Mouse (Mus musculus) forebrain, embryonic 11.5 days (tissue): Measurements from ENCODE around the gene Tmprss15. TPM values are rescaled to one million over a fixed set of nuclear protein-coding genes. Genes with fewer than 3 reads are reported as not detected.
A peak's percentile ranks its signal among the peaks of the same experiment; 100 is the strongest.

Experiments
- ATAC-seq: fragments of 200-750 bp; cut with Nextera tagmentation; replicated peaks from 2 replicates; pipeline ENCODE4 v1.8.0; 2017; ENCODE audit warnings: moderate TSS enrichment; ENCODE audit not compliant: low FRiP score
- DNase-seq: peaks from one replicate; pipeline ENCODE4 v3.0.0-alpha.2; 2017; ENCODE audit warnings: low spot score
- H3K27ac ChIP-seq: fragments of 300-500 bp; sonication (generic); 2 replicates; pipeline ENCODE4 v1.5.1; 2014; ENCODE audit warnings: low read depth, low read length
- H3K27me3 ChIP-seq: fragments of 300-500 bp; sonication (generic); 2 replicates; pipeline ENCODE4 v1.6.1; 2014; ENCODE audit warnings: mild to moderate bottlenecking, low read length, mixed read lengths; ENCODE audit not compliant: control insufficient read depth, insufficient read depth
- H3K36me3 ChIP-seq: fragments of 300-500 bp; sonication (generic); 2 replicates; pipeline ENCODE4 v1.6.1; 2014; ENCODE audit warnings: mild to moderate bottlenecking, low read length, moderate library complexity, mixed read lengths; ENCODE audit not compliant: control insufficient read depth, insufficient read depth
- H3K4me1 ChIP-seq: fragments of 300-500 bp; sonication (generic); replicated peaks from 2 replicates; pipeline ENCODE4 v1.6.1; 2014; ENCODE audit warnings: low read length, mixed read lengths; ENCODE audit not compliant: control insufficient read depth, insufficient read depth
- H3K4me2 ChIP-seq: fragments of 300-500 bp; sonication (generic); 2 replicates; pipeline ENCODE4 v1.6.1; 2014; ENCODE audit warnings: low read depth, mild to moderate bottlenecking, low read length, moderate library complexity, mixed read lengths; ENCODE audit not compliant: severe bottlenecking
- H3K4me3 ChIP-seq: fragments of 300-500 bp; sonication (generic); 2 replicates; pipeline ENCODE4 v1.5.1; 2014; ENCODE audit warnings: low read depth, low read length
- H3K9ac ChIP-seq: fragments of 300-500 bp; sonication (generic); 2 replicates; pipeline ENCODE4 v1.6.1; 2014; ENCODE audit warnings: low read length
- H3K9me3 ChIP-seq: fragments of 300-500 bp; sonication (generic); 2 replicates; pipeline ENCODE4 v1.6.1; 2016; ENCODE audit warnings: low read length, mixed read lengths; ENCODE audit not compliant: control insufficient read depth
- WGBS: fragments of 180-500 bp; shearing (Covaris S2); extraction: QIAGEN DNeasy Blood & Tissue Kit; methylation state at CpG from one replicate; pipeline ENCODE4 v1.1.7; 2014; 5-methylcytosine and 5-hydroxymethylcytosine counted together
- polyA plus RNA-seq: library from polyadenylated mRNA; unstranded; fragments of >200 nt; fragmentation: Nextera tagmentation; extraction: Ambion mirVana; gene quantifications from 2 replicates; pipeline ENCODE4 v1.2.1, GENCODE M21; 2014

The Tmprss15 gene
- polyA plus RNA-seq = 0.11 and 0.13 TPM in 2 replicates

DNA sequence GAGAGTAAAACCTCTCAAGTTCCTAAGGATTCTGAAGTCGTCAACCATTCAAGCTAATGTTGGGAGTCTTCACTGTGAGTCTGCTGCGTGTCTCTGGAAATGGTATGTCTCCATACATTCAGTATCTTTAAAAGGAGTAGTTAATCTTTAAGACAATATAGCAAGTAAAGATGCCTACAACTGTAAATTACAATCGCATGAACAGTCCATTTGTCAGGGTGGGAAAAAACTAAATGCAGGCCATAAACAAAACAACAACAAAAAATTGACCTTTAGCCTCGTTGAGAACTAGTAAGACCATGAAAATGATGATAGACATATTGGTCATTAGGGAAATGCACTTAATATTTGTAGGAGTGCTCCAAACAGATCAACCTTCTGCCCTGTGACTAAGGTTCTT lies at the start of gene Tmprss15:
TSS of gene Tmprss15 (minus strand) at position 101 of the 400 bp plus-strand sequence.
- Histone ChIP-seq H3K27me3 (no peaks in the 10 kb centered on the region), H3K27ac (no peak within 1 kb of the TSS), H3K9ac (no peak within 1 kb of the TSS), H3K36me3 (no peaks in the 10 kb centered on the region), H3K4me2 (no peak within 1 kb of the TSS), H3K4me3 (no peak within 1 kb of the TSS), H3K9me3 (no peaks in the 10 kb centered on the region), H3K4me1 (no peaks in the 10 kb centered on the region)
- ATAC-seq (no peak), DNase-seq (no peak)
- WGBS = 87% methylated on average over 4 of the region's 4 CpGs

DNA sequence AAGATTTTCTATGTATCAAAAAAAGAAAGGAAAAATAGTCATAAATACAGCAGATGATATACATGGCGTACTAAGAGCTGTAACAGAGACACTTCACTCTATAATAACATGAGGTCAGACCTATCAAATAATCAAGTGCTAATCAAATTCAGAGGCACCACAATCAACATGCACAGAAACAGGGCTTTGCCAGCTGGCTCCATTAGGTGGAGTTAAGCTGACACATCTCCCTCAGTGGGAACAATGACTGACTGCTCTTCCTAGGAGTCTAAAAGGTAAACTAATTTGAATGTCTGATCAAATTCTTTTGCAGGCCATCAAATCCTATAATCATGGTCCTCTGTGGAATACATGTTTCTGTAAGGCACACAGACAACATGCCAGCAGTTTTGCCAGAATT lies 24.0 kb upstream of the Tmprss15 start:
- H3K4me3 ChIP-seq = no peak overlapping the region
- no peaks in the 10 kb centered on the region for H3K27me3 ChIP-seq
- no peak overlapping the region for H3K9ac ChIP-seq
- no peak overlapping the region for H3K27ac ChIP-seq
- H3K4me2 ChIP-seq = no peak overlapping the region
- no peaks in the 10 kb centered on the region for H3K4me1 ChIP-seq
- ATAC-seq = 0 out of 2 replicates have a peak, but pooled peaks have one; percentile 51
- no peak for DNase-seq
- WGBS = 68% methylated on average over 1 of the region's 1 CpGs
- H3K36me3 ChIP-seq = no peaks in the 10 kb centered on the region
- no peaks in the 10 kb centered on the region for H3K9me3 ChIP-seq

DNA sequence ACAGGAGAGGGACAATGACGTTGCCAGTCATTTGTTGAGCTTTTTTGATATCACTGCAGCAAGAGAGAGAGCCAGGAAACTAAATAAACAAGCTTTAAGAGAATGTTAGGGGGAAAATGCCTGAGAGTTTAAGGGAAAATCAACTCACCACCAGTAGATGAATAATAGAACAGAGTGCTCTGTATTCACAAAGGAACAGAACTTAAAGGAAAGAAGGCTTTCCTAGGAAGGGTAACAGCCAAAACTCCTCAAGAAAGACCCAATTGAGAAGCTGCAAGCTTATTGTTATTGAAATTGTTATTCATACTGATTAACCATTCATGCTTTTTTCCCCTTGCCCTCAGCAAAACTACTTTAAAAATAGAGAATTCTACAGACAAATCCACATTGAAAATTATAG lies 18.6 kb upstream of the Tmprss15 start:
- 50% methylated on average over 1 of the region's 1 CpGs for WGBS
- no peaks in the 10 kb centered on the region for H3K27me3 ChIP-seq
- H3K27ac ChIP-seq = no peak overlapping the region
- no peak overlapping the region for H3K9ac ChIP-seq
- H3K9me3 ChIP-seq = no peaks in the 10 kb centered on the region
- ATAC-seq (no peak), DNase-seq (no peak)
- no peak overlapping the region for H3K4me2 ChIP-seq
- H3K4me3 ChIP-seq = no peak overlapping the region
- H3K4me1 ChIP-seq = no peaks in the 10 kb centered on the region
- no peaks in the 10 kb centered on the region for H3K36me3 ChIP-seq

DNA sequence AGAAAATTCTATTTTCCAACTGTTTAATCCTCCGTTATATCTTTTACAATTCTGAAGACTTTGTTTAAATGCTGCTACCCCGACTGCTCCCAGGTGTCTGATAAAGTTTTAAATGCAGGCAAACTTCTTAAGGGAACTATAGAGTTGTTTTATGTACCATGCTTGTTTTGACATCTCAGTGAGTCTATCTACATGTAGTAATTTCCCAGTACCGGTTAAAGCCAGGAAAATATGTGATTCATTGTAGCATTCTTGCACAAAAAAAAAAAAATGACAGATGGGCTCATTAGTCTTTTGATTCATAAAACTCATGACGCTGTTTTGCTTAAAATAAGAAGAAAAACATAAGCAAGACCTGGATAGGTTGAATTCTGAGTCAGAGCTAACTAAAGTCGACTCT lies 18.1 kb upstream of the Tmprss15 start:
- no peaks in the 10 kb centered on the region for H3K9me3 ChIP-seq
- DNase-seq (no peak), ATAC-seq (no peak)
- H3K4me1 ChIP-seq = no peaks in the 10 kb centered on the region
- H3K27ac ChIP-seq = no peak overlapping the region
- no peak overlapping the region for H3K9ac ChIP-seq
- H3K4me3 ChIP-seq = no peak overlapping the region
- H3K4me2 ChIP-seq = no peak overlapping the region
- no peaks in the 10 kb centered on the region for H3K36me3 ChIP-seq
- no peaks in the 10 kb centered on the region for H3K27me3 ChIP-seq
- WGBS = 76% methylated on average over 5 of the region's 5 CpGs

DNA sequence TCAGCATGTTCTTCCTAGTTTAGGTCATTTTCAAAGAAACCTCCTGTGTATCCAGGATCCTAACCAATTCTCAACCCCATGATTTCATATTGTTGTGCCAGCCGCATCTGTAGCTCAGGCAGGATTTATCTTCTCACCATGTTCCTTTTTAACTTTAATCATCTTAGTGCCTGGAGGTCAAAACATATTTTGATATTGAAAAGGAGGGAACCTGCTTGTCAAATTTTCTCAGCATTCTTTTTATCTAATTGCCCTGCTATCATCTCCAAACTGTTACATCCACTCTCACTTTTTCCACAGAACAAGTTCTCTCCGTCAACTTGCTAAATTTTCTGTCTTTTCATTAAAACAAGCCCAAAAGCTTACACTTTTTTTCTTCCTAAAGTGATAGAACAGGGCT lies 9.4 kb upstream of the Tmprss15 start:
- DNase-seq = no peak

DNA sequence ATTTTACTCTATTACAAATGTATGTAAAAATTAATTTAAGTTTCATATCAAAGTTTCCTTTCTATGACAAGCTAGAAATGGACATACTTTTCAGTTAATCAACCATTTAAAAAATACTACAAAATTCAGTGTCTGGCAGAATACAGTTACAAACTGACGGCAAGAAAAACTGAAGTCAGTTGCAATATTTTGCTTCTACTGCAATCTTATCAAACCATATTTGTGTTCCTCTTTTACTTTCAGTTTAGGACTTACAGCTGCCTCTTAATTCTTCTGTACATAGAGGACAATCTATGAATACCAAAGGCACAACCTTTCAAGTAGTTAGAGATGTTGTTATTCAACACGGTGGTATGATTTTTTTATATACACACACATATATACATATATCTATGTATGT lies 7.4 kb upstream of the Tmprss15 start:
- Histone ChIP-seq H3K4me1 (no peaks in the 10 kb centered on the region), H3K4me2 (no peak overlapping the region), H3K36me3 (no peaks in the 10 kb centered on the region), H3K4me3 (no peak overlapping the region), H3K27me3 (no peaks in the 10 kb centered on the region), H3K9ac (no peak overlapping the region), H3K27ac (no peak overlapping the region), H3K9me3 (no peaks in the 10 kb centered on the region)
- ATAC-seq (no peak), DNase-seq (no peak)
- WGBS = 94% methylated on average over 2 of the region's 2 CpGs

More for the DNA sequence above, 9.4 kb upstream of the Tmprss15 start:
- no peaks in the 10 kb centered on the region for H3K27me3 ChIP-seq
- no peaks in the 10 kb centered on the region for H3K9me3 ChIP-seq
- no peak overlapping the region for H3K9ac ChIP-seq
- H3K4me3 ChIP-seq = no peak overlapping the region
- no peaks in the 10 kb centered on the region for H3K36me3 ChIP-seq
- H3K4me1 ChIP-seq = no peaks in the 10 kb centered on the region
- no peak overlapping the region for H3K27ac ChIP-seq
- ATAC-seq = no peak
- 72% methylated on average over 2 of the region's 2 CpGs for WGBS
- H3K4me2 ChIP-seq = no peak overlapping the region

DNA sequence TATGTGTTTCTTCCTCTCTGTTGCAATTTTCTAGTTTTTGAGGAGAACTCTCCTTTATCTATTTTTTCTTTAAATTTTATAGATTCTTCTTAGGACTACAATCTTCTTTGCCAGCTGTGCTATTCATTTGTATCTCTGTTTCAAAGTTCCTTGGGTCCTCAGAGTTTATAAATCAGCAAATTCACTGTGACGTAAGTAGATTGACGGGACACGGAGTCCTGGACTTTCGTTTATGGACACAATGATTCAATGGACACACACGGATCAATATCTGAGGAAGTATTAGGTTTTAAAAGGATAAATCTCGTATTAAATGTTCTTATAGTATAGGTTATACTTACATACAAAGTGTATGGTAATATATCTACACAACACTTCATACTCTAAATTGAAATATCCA lies 4.3 kb downstream of the Tmprss15 start:
- no peak overlapping the region for H3K4me2 ChIP-seq
- no peaks in the 10 kb centered on the region for H3K27me3 ChIP-seq
- no peak overlapping the region for H3K4me3 ChIP-seq
- H3K9ac ChIP-seq = no peak overlapping the region
- H3K36me3 ChIP-seq = no peaks in the 10 kb centered on the region
- WGBS = 93% methylated on average over 6 of the region's 6 CpGs
- H3K4me1 ChIP-seq = no peaks in the 10 kb centered on the region
- no peaks in the 10 kb centered on the region for H3K9me3 ChIP-seq
- no peak for ATAC-seq
- no peak overlapping the region for H3K27ac ChIP-seq
- no peak for DNase-seq

DNA sequence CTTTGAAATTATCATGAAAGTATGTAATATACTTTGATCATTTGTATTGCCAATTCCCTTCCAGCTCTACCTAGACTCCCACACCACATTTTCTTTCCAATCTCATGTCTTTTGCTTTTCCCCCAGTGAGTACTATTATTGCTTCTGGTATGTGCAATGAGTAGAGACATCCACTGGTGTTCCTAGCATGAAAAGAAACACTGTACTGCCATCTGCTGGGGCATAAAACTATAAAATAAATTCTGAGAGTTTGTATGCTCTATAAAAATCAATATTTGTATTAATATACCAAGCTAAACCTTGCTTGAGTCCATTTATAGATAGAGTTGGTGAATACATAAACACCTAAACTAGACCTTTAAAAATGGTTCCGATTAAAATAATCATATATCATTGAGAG lies 27.0 kb downstream of the Tmprss15 start:
- Histone ChIP-seq H3K9ac (no peak overlapping the region), H3K4me2 (no peak overlapping the region), H3K27me3 (no peaks in the 10 kb centered on the region), H3K4me1 (no peaks in the 10 kb centered on the region), H3K4me3 (no peak overlapping the region), H3K36me3 (no peaks in the 10 kb centered on the region), H3K9me3 (no peaks in the 10 kb centered on the region), H3K27ac (no peak overlapping the region)
- DNase-seq = no peak
- 92% methylated on average over 1 of the region's 1 CpGs for WGBS
- no peak for ATAC-seq

DNA sequence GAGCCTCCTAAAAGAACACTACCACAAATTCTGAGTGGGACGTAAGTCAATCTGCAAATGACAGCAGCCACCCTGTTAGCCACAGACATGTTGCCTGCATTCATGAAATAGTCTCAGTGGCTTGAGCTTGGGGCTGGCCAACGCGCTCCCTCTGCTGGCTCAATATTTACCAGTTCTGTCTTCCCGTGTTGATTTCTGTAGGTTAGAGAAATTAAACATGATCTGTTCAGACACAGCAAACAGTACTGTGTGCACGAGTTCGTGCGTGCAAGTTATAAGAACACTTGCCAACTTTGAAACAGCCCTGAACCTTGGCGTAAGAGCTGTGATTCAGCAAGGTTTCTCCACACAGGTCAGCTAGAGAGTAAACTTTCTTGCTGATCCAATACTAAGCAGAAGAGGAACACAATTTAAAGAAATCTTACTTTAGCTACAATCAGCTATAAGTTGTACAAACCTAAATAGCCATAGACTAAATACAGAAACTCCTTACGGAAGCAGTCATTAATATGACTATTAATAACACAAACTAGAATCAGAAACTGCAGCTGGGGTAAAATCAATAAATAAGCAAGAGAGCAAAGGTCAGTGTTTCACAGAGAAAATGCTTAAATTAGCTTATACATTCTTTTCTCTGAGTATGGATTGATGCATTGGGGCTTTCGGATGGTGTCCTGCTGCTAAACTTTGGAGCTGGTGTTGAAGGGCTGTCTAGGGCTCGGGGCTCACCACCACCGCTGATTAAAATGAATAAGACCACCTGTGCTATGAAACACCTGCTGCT lies 31.9 kb downstream of the Tmprss15 start:
- no peaks in the 10 kb centered on the region for H3K4me1 ChIP-seq
- no peak overlapping the region for H3K9ac ChIP-seq
- DNase-seq (peak; percentile 54), ATAC-seq (no peak)
- no peaks in the 10 kb centered on the region for H3K9me3 ChIP-seq
- WGBS = 61% methylated on average over 12 of the region's 12 CpGs
- H3K4me2 ChIP-seq = no peak overlapping the region
- no peaks in the 10 kb centered on the region for H3K36me3 ChIP-seq
- no peak overlapping the region for H3K27ac ChIP-seq
- no peak overlapping the region for H3K4me3 ChIP-seq
- H3K27me3 ChIP-seq = no peaks in the 10 kb centered on the region
